Mouse (Mus musculus) intestine, postnatal 0 days (tissue): ENCODE results near the gene Wiz. TPM values are rescaled to one million over a fixed set of nuclear protein-coding genes. Genes with fewer than 3 reads are reported as not detected.

ENCODE experiments used
- ATAC-seq: fragments of 200-750 bp; cut with Nextera tagmentation; 2 replicates; pipeline ENCODE4 v1.8.0; 2017; ENCODE audit warnings: mild to moderate bottlenecking, moderate TSS enrichment, moderate library complexity
- H3K27ac ChIP-seq: fragments of 300-500 bp; sonication (generic); 2 replicates; pipeline ENCODE4 v1.5.1; 2014; ENCODE audit warnings: mild to moderate bottlenecking, low read depth, low read length, moderate library complexity
- H3K27me3 ChIP-seq: fragments of 300-500 bp; sonication (generic); replicated peaks from 2 replicates; pipeline ENCODE4 v1.6.1; 2014; ENCODE audit warnings: low read length, mixed read lengths; ENCODE audit not compliant: control insufficient read depth, insufficient read depth
- H3K36me3 ChIP-seq: fragments of 300-500 bp; sonication (generic); 2 replicates; pipeline ENCODE4 v1.6.1; 2014; ENCODE audit warnings: mild to moderate bottlenecking, moderate library complexity; ENCODE audit not compliant: control insufficient read depth, insufficient read depth
- H3K4me1 ChIP-seq: fragments of 300-500 bp; sonication (generic); replicated peaks from 2 replicates; pipeline ENCODE4 v1.6.1; 2014; ENCODE audit warnings: antibody characterized with exemption, low read length, mixed read lengths; ENCODE audit not compliant: control insufficient read depth, insufficient read depth
- H3K4me2 ChIP-seq: fragments of 300-500 bp; sonication (generic); replicated peaks from 2 replicates; pipeline ENCODE4 v1.6.1; 2014; ENCODE audit warnings: low read depth, mild to moderate bottlenecking, moderate library complexity
- H3K4me3 ChIP-seq: fragments of 300-500 bp; sonication (generic); 2 replicates; pipeline ENCODE4 v1.5.1; 2014; ENCODE audit warnings: low read depth, low read length
- H3K9ac ChIP-seq: fragments of 300-500 bp; sonication (generic); 2 replicates; pipeline ENCODE4 v1.6.1; 2014; ENCODE audit warnings: mild to moderate bottlenecking, low read depth, low read length
- H3K9me3 ChIP-seq: fragments of 300-500 bp; sonication (generic); 2 replicates; pipeline ENCODE4 v1.6.1; 2016; ENCODE audit warnings: mixed run types; ENCODE audit not compliant: control insufficient read depth
- CTCF ChIP-seq: sonication (generic); IDR thresholded peaks from 2 replicates; pipeline ENCODE4 v1.5.1; 2016; ENCODE audit warnings: low read depth, mild to moderate bottlenecking, control low read depth, antibody characterized with exemption, moderate library complexity
- WGBS: fragments of 180-500 bp; shearing (Covaris S2); extraction: QIAGEN DNeasy Blood & Tissue Kit; methylation state at CpG from one replicate; pipeline ENCODE4 v1.1.7; 2014; 5-methylcytosine and 5-hydroxymethylcytosine counted together
- polyA plus RNA-seq: library from polyadenylated mRNA; unstranded; fragments of >200 nt; fragmentation: Nextera tagmentation; extraction: Ambion mirVana; gene quantifications from 2 replicates; pipeline ENCODE4 v1.2.1, GENCODE M21; 2015

The Wiz gene
- polyA plus RNA-seq: 9.5 and 10.0 TPM in 2 replicates

DNA sequence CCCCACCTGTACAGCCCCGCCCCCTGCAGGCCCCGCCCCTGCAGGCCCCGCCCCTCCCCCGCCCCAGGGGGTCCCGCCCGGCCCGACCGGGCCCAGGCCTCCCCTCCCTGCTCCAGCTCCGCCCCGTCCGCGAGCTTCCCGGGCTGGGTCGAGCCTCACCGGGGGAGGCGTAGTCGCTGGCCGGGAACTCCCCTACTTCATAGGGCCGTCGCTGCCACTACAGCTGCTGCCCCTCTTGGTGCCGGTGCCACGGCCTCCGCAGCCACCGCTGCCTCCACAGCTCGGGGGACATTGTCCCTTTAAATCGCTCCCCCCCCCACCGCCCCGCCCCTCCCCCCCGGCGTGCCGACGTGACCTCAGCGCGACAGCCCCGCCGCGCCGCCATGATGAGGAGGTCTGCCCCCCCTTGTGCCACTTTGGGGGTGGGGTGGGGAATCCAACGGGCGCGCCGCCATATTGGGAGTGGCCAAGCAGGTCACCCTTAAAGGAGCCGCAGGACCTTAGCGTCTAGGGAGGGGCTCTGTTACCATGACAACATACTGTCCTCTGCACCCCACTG, at the start of gene Wiz:
TSS of gene Wiz (minus strand) at position 339 of the 559 bp plus-strand sequence.
- peak within 1 kb of the TSS; percentile 100 for H3K4me2 ChIP-seq
- H3K36me3 ChIP-seq: peaks cover 2% of the 10 kb centered on the region; the same call in 1 of the 2 replicates
- peak within 1 kb of the TSS; percentile 85 for H3K9ac ChIP-seq
- no peaks in the 10 kb centered on the region for H3K9me3 ChIP-seq
- WGBS: 1% methylated on average over 30 of the region's 44 CpGs
- TF ChIP-seq CTCF: no peak
- H3K4me3 ChIP-seq: peak within 1 kb of the TSS; percentile 76
- peaks cover 24% of the 10 kb centered on the region for H3K27me3 ChIP-seq
- ATAC-seq: peak; percentile 88
- H3K4me1 ChIP-seq: peaks cover 6% of the 10 kb centered on the region
- H3K27ac ChIP-seq: peak within 1 kb of the TSS; percentile 84

DNA sequence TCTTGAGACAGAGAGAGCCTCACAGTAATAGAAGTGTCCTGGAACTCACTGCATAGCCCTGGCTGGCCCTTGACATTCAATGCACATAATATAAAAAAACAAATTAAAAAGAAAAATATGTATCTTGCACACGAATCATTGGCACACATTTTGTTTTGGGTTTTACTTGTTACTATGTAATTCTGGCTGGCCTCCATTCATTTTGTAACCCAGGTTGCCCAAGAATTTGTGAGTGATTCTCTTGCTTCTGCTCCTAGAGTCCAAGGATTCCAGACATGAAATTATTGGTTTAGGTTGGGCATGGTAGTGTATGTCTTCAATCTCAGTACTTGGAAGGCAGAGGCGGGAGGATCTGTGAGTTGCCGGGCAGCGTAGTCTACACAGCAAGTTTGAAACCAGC, 47.9 kb upstream of the Wiz start:
- Histone ChIP-seq H3K27ac (no peak overlapping the region), H3K27me3 (no peaks in the 10 kb centered on the region), H3K4me1 (no peaks in the 10 kb centered on the region), H3K4me2 (no peak overlapping the region), H3K9ac (no peak overlapping the region), H3K4me3 (no peak overlapping the region), H3K36me3 (no peaks in the 10 kb centered on the region), H3K9me3 (no peaks in the 10 kb centered on the region)
- 88% methylated on average over 4 of the region's 4 CpGs for WGBS
- ATAC-seq: no peak
- TF ChIP-seq CTCF: no peak

DNA sequence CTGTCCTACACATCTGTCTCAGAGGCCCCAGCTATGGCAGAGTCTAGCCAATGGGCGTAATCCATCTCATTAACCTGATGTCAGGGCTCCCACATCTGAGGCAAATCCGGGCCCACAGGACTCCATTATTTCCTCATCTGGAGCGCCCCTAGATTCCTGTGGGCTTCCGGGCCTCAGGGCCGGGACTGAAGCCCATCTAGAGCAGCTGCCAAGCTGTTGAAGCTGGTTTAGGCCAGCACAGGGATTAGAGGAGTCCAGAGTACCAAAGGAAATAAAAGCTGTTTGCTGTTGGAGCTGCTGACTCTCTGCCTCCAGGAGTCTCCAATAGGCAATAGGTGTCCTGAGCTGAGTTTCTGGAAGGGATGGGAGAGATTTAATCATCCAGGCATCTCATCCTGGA, 45.9 kb upstream of the Wiz start:
- Histone ChIP-seq H3K4me2 (no peak overlapping the region), H3K27ac (no peak overlapping the region), H3K4me3 (no peak overlapping the region), H3K36me3 (no peaks in the 10 kb centered on the region), H3K9ac (no peak overlapping the region), H3K4me1 (no peaks in the 10 kb centered on the region), H3K9me3 (no peaks in the 10 kb centered on the region), H3K27me3 (no peaks in the 10 kb centered on the region)
- no peak for ATAC-seq
- 69% methylated on average over 5 of the region's 5 CpGs for WGBS
- no peak for TF ChIP-seq CTCF

DNA sequence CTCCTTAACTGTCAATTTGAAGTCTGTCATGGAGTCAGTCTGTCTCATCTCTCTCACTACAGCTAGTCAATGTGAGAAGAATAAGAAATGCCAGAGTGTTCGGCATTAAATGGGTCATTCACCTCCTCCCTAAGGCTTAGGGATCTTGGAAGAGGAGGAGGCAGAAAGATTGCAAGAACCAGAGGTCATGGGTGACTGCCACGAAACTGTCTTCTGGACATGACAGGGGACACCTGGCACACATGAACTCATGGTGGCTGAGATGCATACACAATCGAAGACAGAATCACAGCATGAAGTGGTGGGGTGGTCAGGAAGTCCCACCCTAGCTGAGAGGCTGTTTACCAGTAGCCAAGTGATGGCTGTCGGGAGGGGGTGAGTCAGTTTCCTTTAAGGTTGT, 45.1 kb upstream of the Wiz start:
- Histone ChIP-seq H3K27ac (no peak overlapping the region), H3K9ac (no peak overlapping the region), H3K4me2 (no peak overlapping the region), H3K4me1 (no peaks in the 10 kb centered on the region), H3K4me3 (no peak overlapping the region), H3K36me3 (no peaks in the 10 kb centered on the region), H3K27me3 (no peaks in the 10 kb centered on the region), H3K9me3 (no peaks in the 10 kb centered on the region)
- no peak for TF ChIP-seq CTCF
- no peak for ATAC-seq
- 54% methylated on average over 4 of the region's 4 CpGs for WGBS

DNA sequence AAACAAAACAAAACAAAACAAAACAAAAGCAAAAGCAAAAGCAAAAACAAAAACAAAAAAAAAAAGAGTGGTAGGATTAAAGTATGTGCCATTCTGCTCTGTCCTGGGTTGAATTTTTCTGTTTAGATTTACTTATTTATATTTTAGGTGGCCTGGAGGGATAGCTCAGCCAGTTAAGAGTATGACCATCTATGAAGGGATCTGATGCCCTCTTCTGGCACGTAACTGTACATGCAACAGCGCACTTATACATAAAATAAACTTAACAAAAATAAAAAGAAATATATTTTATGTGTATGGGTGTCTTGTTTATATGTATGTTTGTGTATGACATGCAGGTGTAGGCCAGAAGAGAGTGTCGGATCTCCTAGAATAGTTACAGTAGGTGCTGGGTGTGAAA, 42.7 kb upstream of the Wiz start:
- Histone ChIP-seq H3K9me3 (no peaks in the 10 kb centered on the region), H3K9ac (no peak overlapping the region), H3K36me3 (no peaks in the 10 kb centered on the region), H3K4me2 (no peak overlapping the region), H3K27ac (no peak overlapping the region), H3K27me3 (no peaks in the 10 kb centered on the region; the same call in 1 of the 2 replicates), H3K4me3 (no peak overlapping the region), H3K4me1 (no peaks in the 10 kb centered on the region)
- 62% methylated on average over 3 of the region's 3 CpGs for WGBS
- ATAC-seq: no peak
- peak; percentile 68 for TF ChIP-seq CTCF

GRCm38 (mm10) chr17:32426610-32427009, 37.4 kb upstream of the Wiz start:
- H3K27me3 ChIP-seq: no peaks in the 10 kb centered on the region; the same call in 1 of the 2 replicates
- H3K36me3 ChIP-seq: no peaks in the 10 kb centered on the region
- no peak overlapping the region for H3K4me2 ChIP-seq
- H3K9me3 ChIP-seq: no peaks in the 10 kb centered on the region
- no peak overlapping the region for H3K27ac ChIP-seq
- no peaks in the 10 kb centered on the region for H3K4me1 ChIP-seq
- TF ChIP-seq CTCF: no peak
- no peak overlapping the region for H3K4me3 ChIP-seq
- H3K9ac ChIP-seq: no peak overlapping the region
- ATAC-seq: no peak

GRCm38 (mm10) chr17:32424034-32424433, 34.8 kb upstream of the Wiz start, which contains the start of gene Pglyrp2:
TSS of gene Pglyrp2 (minus strand) at chr17:32424167.
- H3K4me3 ChIP-seq: no peak within 1 kb of the TSS

More at GRCm38 (mm10) chr17:32424034-32424433, 34.8 kb upstream of the Wiz start, which contains the start of gene Pglyrp2:
- H3K9ac ChIP-seq: no peak within 1 kb of the TSS
- no peaks in the 10 kb centered on the region for H3K9me3 ChIP-seq
- no peaks in the 10 kb centered on the region; the same call in 1 of the 2 replicates for H3K27me3 ChIP-seq
- no peaks in the 10 kb centered on the region for H3K4me1 ChIP-seq
- no peak for TF ChIP-seq CTCF
- no peak for ATAC-seq
- H3K27ac ChIP-seq: no peak within 1 kb of the TSS
- no peak within 1 kb of the TSS for H3K4me2 ChIP-seq
- WGBS: 69% methylated on average over 2 of the region's 2 CpGs
- H3K36me3 ChIP-seq: no peaks in the 10 kb centered on the region
